Comparison of ENCODE assay signal across 10 mouse cellular contexts in the genomic region with DNA sequence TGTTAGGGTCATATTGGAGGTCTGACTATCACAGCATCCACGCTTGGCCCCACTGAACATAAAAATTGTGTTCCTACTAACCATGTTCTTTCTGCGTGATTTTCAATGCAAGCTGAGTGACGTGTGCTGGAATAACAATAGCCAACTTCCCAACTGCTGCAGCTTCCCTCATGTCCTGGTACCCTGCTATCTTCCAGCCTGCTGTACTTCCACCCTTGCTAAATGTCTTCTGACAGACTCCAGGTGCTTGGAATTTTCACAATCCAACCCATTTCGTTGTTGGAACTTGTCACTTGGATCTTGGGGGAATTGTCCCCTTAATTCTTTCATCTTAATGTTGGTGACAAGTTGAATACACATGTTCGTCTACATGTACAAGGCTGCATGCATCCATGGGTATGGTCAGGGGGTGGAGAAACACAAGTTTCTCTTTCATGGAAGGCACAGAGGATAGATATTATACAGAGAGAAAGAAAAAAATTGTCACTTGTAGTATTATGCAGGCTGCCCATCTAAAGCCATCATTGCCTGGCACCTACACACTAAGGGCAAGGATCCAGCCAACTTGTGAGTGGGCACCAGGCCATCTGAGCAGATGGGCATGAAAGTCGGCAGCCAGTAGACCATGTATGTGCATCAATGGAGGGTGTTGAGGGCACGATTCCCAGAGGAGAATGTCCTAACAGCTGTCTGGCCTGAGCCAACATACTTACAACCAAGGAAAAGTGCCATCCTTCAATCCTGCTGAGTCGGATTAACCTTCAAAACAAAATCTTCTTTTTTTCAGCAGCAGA.
DNase-seq lines count a peak whose midpoint lies in the region; ATAC-seq and TF ChIP-seq lines count a peak whose summit lies in the region.
"Had no signal": no experiment of that assay in that cellular context is flagged by ENCODE, and none has a peak within 500 bp of the region (broad histone marks: within the 10 kb centered on the region; RNA-seq: fewer than 3 reads in every experiment).

No protein-coding gene starts in this region.

- no peak for TF ChIP-seq CTCF in layer of hippocampus, adult 2 months (conservative IDR thresholded peaks at IDR 0.05)

- peak; percentile 27 to 39 for DNase-seq in heart, adult 18-20 months
- no peak for DNase-seq in heart, embryonic 10.5 days (ENCODE audit: low spot score)
- DNase-seq in frontal cortex, adult 2 months (ENCODE audit: extremely low spot score in 1 of 2, low spot score in 1 of 2): peak; percentile 36 to 78
- peak; percentile 32 to 59 for DNase-seq in layer of hippocampus, adult 2 months (ENCODE audit: low spot score in 2 of 2)
- peak; percentile 42 for DNase-seq in right cerebral cortex, postnatal 14 days
- no peak for DNase-seq in spleen, postnatal 14 days (ENCODE audit: low spot score in 2 of 2)
- no peak for DNase-seq in adrenal gland, adult 18-20 months (ENCODE audit: low spot score in 2 of 2)

- H3K27me3 ChIP-seq in heart, embryonic 10.5 days (ENCODE audit: insufficient read depth, poor library complexity, severe bottlenecking): no peaks in the 10 kb centered on the region
- H3K27me3 ChIP-seq: heart, embryonic 13.5 days had no signal

- no peaks in the 10 kb centered on the region for H3K4me1 ChIP-seq in heart, embryonic 10.5 days
- H3K4me1 ChIP-seq: heart, embryonic 13.5 days had no signal

- H3K27ac ChIP-seq in heart, embryonic 10.5 days: no peak overlapping the region
- no peak overlapping the region for H3K27ac ChIP-seq in layer of hippocampus, adult 2 months
- H3K27ac ChIP-seq: heart, embryonic 13.5 days had no signal

- WGBS in heart, embryonic 10.5 days: 82% methylated on average over 8 of the region's 8 CpGs

- no peak for ATAC-seq in inflammation-experienced regulatory T-cells, adult 6 months
- ATAC-seq: CD4-positive, CD25-positive, alpha-beta regulatory T cell, adult 4 months had no signal

- no peak overlapping the region for H3K4me3 ChIP-seq in heart, embryonic 10.5 days
- H3K4me3 ChIP-seq in layer of hippocampus, adult 2 months: no peak overlapping the region
- H3K4me3 ChIP-seq: heart, embryonic 13.5 days had no signal

- H3K36me3 ChIP-seq in heart, embryonic 10.5 days: no peaks in the 10 kb centered on the region
- H3K36me3 ChIP-seq: heart, embryonic 13.5 days had no signal

- no peaks in the 10 kb centered on the region for H3K9me3 ChIP-seq in heart, embryonic 10.5 days
- H3K9me3 ChIP-seq: heart, embryonic 13.5 days had no signal

Comparison
In these comparisons a context has a peak if more than half of its experiments do, and no peak if none do; other contexts are left out.
1. DNase-seq: peak in heart, adult 18-20 months (2 of 2), frontal cortex, adult 2 months (2 of 2), layer of hippocampus, adult 2 months (2 of 2) and right cerebral cortex, postnatal 14 days (single experiment); none in heart, embryonic 10.5 days (single experiment), spleen, postnatal 14 days (0 of 2) and adrenal gland, adult 18-20 months (0 of 2).